ENCODE assay signal across 19 mouse cellular contexts in the genomic region with DNA sequence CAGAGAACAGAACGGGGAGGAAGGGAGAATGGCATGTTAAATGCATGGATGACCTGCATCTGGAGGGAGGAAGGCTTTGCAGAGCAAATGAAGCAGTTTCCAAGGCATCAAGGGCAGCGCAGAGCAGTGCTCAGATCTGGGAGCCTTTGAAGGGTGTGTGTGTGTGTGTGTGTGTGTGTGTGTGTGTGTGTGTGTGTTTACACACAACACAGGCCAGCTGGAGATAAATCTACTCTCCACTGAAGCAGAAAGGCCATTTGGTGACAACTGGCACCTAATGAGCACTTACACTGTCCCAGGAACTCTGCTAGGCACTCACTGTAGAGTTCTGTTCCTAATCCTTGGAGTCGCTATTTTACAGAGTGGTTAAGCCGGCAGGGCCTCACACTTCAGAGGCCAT.
"Had no signal": no experiment of that assay in that cellular context is flagged by ENCODE, and none has a peak within 500 bp of the region (broad histone marks: within the 10 kb centered on the region; RNA-seq: fewer than 3 reads in every experiment).

No protein-coding gene starts in this region.

- ATAC-seq: intestine, postnatal 0 days had no signal

- H3K27me3 ChIP-seq: limb, embryonic 13.5 days; liver, embryonic 13.5 days; neural tube, embryonic 13.5 days; stomach, embryonic 15.5 days had no signal

- H3K4me2 ChIP-seq: limb, embryonic 13.5 days; liver, embryonic 13.5 days; midbrain, embryonic 11.5 days; neural tube, embryonic 13.5 days; stomach, embryonic 15.5 days had no signal

- H3K27ac ChIP-seq: layer of hippocampus, adult 2 months; limb, embryonic 10.5 days; limb, embryonic 13.5 days; liver, embryonic 13.5 days; neural tube, embryonic 13.5 days; stomach, embryonic 15.5 days had no signal

- H3K9me3 ChIP-seq: limb, embryonic 10.5 days; limb, embryonic 13.5 days; liver, embryonic 13.5 days; neural tube, embryonic 13.5 days; stomach, embryonic 15.5 days had no signal

- H3K36me3 ChIP-seq: limb, embryonic 10.5 days; limb, embryonic 13.5 days; liver, embryonic 13.5 days; neural tube, embryonic 13.5 days; stomach, embryonic 15.5 days had no signal

- H3K4me3 ChIP-seq: layer of hippocampus, adult 2 months; limb, embryonic 10.5 days; limb, embryonic 13.5 days; liver, embryonic 13.5 days; myocyte; neural tube, embryonic 13.5 days; stomach, embryonic 15.5 days had no signal

- DNase-seq: kidney, adult 2 months; layer of hippocampus, adult 9-11 months; liver; liver, embryonic 13.5 days; lung, adult 2 months; lung, postnatal 14 days; midbrain, embryonic 14.5 days; right cerebral cortex, adult 18-20 months; right cerebral cortex, postnatal 14 days; right cerebral cortex, postnatal 4 days; thymus, postnatal 25 days had no signal

- H3K9ac ChIP-seq: limb, embryonic 13.5 days; liver, embryonic 13.5 days; neural tube, embryonic 13.5 days; stomach, embryonic 15.5 days had no signal

- H3K4me1 ChIP-seq: liver, embryonic 13.5 days; stomach, embryonic 15.5 days had no signal
